Mouse (Mus musculus) cerebellum, adult 8-10 months (tissue): ENCODE data around the gene Pla2g6.

Source experiments
- DNase-seq: peaks from one replicate; pipeline ENCODE4 v3.0.0; 2022

The Pla2g6 gene

GRCm38 (mm10) chr15:79328058-79328938 is at the start of gene Pla2g6:
Gene Pla2g6 (minus strand): TSS chr15:79328390.
- peak; percentile 97 for DNase-seq

DNA sequence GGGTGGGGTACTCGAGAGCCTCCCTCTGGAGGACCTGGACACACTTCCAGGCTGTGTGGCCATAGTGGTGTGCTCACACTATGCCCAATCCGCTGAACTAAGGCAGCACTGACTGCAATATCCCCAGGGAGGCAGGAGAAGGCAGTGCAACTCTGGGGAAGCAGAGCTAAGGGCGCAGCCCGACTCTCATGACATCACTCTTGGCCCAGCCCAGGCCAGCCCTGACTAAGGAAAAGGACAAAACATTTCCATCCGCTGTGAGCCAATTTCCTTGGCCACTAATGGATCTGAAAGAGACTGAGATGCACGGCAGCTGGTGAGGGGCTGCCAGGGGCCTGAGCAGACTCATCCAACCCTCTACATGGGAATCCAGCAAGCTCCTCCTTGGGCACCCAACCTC is 49.5 kb upstream of the Pla2g6 start:
- DNase-seq: no peak

GRCm38 (mm10) chr15:79374760-79375159 is 46.6 kb upstream of the Pla2g6 start:
- no peak for DNase-seq

DNA sequence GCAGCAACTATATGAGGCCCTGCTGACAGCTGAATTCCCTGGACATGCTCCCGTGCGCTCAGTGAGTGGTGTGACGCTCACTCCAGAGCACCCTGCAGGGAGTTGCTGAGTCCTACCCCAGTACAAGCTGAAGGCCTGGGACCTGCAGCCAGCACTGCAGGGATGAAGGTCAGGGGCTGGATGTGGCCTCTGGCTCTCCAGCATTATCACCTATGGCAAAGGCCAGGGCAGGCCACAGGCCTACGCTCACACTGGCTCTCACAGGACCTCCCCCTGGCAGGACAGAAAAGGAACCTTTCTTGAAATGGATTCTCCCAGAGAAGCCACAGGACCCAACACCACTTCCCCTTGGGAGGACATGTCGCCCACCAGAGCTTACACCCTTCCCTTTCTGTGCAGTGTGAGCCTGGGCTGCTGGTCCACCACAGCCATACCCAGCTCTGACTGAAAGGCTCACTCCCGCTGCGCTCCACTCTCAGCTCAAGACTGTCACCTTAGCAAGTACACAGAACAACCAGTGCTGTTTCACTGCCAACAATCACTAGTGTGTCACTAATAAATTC is 42.2 kb upstream of the Pla2g6 start:
- no peak for DNase-seq

DNA sequence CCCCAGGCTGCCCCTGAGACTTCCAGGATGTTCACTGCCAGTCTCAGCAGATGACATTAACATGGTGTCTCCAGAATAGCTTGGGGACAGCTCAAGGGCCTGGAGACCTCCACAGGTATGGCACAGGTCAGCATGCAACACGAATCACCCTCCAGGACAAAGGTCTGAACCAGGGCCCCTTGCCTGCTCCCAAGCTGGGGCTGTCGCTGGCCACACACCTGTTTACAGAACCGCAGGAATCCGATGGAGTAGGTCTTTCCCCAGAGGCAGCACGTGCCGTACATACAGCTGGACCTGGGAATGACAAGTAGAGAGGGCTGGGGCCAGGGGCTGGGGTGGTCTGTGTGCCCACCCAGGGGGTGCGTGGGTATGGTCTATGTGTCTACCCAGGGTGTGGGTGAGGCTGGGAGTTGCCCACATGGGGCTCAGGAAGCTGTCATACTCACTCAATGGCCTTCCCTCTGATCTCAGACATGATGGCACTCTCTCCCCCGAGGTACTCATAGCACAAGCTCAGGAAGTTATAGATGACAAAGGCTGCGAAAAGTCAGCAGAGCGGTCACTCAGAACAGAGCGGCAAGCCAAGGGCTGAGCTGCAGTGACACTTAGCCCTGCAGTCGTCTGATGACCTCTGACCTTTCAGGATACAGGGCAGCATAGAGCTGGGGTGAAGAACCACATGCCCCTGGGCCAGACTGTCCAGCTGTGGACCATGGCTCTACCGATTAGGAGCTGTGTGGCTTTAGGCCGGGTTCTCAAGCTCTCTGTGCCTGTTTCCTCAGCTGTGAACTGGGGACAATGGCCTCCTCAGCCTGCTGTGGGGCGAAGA is 41.5 kb upstream of the Pla2g6 start:
- DNase-seq: no peak

DNA sequence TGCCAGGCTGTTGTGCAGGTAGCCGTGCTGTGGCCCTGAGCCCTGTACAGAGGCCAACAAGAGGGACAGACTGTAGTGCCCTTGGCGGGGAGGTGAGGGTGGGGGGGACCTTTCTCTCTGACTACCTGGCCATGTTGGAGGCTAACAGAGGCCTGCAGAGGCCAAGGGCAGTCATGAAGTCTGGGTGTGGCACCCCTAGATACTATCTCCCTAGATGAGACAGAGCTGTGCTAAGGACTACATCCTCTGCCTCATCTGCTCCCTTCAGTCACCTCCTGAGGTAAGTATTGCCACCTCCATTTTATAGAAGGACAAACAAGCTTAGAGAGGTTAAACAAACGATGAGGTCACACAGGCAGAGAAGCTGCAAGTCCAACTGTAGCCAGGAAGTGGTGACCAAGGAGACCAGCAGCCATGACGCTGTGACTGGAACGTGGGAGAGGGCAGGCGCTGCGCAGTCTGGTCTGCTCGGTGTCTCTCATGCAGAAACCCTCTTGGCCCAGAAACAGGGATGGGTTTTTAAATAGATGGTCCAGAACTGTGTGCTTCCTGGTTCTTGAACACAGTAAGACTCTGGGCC is 40.8 kb upstream of the Pla2g6 start:
- DNase-seq: no peak

DNA sequence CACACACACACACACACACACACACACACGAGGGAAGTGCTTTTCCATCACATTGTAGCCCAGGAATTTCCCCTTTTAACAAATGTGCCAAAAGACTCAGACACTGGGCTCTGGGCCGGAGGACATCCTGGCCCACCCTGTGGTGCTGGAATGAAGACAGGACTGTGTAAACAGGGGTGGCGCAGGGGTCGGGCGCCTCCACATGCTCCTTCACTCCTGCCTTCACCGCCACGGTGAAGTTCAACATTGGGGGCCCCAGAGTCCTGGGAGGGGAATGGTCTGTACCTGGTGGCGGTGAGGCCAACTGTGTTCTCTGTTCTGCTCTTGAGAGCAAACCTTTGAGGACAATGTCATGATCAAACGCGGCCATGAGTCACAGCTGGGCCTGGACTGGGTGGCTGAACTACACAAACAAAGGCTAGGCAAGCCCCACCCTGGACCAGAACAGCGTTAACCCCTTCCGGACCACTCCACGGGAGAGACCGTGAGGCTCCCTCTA is 40.2 kb upstream of the Pla2g6 start:
- no peak for DNase-seq

DNA sequence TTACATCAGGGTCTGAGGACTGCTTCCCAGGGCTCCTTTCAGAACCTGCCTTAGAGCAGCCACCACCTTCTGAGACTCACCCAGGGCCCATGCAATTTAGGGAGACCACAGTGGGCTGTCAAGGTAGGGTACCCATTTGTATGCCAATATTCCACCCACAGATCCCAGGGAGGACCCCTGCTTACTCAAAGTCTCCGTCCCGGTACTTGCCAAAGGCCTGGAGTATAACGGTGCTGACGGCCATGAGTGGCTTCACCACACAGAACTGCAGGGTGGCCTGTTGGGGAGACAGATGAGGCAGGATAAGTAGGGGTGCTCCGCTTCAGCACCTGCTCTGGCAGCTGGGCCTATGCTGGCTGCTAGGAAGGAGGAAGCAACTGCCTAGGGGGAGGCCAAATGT is 38.2 kb upstream of the Pla2g6 start:
- DNase-seq: no peak

DNA sequence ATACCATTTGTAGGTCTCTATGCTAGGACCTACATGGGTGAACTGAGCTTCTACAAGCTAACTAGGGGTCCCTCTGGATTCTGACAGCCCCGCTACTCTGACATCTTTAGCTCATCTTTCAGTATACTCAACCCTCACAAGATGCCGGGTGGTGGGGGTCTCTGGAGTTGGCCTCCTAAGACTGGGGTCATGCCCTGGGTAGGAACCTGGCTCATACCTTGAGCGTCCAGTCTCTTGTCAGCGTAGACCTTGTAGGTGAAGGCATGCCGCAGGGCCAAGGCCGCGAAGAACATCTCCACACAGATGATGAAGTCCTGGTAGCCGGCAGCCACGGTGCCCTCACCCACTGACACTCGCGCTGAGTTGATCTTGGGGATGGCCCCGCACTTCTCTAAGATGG is 36.9 kb upstream of the Pla2g6 start:
- DNase-seq: no peak

DNA sequence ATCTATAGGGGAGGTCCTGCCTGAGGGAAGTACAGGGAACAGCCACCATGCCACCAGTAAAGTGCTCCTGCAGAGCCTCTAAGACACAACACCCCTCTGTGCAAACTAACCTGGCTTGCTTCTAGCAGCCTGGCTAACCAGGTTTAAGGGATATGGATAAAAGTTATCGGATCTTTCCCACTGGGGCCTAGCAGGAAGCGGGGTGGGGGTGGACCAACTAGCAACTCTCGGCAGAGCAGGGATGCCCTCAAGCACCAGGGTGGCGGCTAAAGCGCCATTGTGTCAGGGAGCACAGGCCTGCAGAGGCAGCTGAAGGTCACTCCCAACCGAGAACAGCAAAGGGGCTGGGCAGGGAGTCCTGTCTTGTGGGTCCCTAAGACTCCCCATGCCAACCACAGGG is 35.9 kb upstream of the Pla2g6 start:
- no peak for DNase-seq

- no peak for DNase-seq
These were observed 32.8 kb upstream of the Pla2g6 start for GRCm38 (mm10) chr15:79361023-79361422.

DNA sequence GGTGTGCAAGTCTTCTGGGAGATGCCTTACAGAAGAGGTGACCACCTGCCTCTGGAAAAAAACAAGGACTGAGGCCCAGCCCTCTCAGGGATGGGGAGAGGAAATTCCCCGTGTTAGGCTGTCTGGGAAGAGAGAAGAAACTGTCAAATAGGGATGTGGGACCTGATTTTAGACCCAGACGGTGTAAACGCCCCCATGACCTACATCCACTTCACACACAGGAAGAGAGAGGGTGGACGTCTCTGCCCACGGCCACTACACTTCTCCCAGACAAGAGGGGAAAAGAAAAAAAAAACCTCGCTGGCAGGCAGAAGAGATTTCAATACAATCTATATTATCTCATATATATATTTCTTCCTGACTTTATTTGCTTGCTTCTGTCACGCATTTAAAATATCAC is 32.2 kb upstream of the Pla2g6 start:
- no peak for DNase-seq

DNA sequence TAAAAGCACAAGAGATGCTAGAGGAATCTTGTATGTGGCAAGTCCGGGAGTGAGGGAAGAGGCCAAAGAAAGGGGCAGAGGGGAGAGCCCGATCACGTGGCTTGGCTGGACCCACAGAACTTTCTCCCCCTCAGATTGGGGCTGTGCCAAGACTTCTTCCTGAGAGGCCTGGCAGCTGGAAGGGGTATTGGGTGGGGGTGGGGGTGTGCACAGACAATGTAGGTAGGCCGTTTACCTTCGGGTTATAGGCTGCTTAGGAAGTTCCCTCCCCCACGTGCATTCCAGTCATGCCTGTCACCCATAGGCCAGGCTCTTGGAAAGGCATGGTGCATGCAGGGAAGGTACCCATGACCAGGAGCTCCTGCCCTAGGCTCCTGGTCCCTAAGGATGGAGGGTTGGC is 31.8 kb upstream of the Pla2g6 start:
- no peak for DNase-seq

DNA sequence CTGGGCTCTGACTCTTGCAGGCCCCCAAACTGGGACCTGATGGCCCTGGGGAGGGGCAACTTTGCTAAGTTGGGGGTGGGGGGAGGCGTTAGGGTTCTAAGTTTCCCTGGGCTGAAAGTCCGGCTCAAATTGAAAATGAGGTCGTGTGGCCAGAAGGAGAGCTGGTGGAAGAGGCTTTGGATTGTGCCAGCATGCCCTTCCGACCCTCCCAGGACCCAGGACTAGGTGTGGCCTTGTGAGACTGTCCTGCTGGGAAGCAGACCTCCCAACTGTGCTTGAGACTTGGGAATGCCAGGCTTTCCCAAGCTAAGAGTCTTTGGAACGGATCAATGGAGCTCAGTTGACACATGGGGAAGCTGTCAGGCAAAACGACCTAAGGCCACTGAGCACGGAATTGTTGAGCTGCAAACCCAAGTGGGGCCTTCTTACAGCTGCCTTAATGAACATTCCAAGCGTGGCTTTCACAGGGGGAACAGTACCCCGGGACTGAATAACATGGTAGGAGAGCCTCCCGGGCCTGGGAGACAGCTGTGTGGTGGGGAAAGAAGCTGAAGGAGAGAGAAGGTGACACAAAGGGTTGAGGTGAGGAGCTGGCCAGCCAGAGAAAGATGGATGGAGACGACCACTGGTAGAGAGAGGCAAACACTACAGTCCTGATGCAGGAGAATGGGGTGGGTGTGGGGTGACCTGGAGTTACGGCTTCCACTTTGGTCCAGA is 29.9 kb upstream of the Pla2g6 start:
- no peak for DNase-seq

DNA sequence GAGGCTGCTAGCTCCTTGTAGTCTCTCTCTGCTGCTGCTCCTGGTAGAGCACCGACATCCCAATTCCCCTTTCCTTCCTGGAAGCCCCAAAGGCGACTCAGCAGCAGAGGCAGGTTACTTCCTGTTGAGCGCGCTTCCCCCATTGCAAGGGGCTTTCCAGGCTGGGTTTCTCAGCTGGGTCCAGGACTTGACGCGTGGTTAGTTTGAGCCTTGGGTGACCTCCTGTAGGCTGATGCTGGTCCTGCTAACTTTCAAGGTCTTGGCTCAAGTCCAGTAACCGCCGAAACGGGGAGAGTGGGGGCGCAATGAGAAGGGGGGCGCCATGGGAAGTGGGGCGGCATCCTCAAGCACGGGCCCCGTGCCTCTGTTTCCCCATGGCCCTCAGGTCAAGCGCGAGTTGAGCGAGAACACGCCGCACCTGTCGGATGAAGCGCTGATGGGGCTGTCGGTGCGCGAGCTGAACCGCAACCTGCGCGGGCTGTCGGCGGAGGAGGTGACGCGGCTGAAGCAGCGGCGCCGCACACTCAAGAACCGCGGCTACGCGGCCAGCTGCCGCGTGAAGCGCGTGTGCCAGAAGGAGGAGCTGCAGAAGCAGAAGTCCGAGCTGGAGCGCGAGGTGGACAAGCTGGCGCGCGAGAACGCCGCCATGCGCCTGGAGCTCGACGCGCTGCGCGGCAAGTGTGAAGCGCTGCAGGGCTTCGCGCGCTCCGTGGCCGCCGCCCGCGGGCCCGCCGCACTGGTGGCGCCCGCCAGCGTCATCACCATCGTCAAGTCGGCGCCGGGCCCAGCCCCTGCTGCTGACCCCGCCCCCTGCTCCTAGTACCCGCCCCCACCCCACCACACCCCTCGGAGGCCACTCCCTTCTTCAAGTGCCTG is 29.1 kb upstream of the Pla2g6 start:
- DNase-seq: no peak

DNA sequence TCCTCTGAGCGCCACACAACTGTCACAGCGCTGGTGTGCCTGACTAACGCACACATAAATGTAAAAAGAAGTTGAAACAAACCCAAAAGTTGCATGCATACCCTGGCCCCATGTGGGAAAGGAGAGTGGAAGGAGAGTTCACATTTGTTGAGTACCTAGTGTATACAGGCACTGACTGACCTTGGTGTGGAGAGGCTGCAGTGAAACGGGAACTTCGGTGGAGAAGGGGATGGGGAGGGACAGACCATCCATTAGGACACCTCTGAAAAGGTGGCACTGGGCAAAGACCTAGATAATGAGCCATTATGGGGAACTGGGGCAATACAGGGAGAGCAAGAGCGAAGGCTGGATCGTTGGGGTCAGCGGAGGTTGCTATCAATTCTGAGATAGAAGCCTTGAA is 28.3 kb upstream of the Pla2g6 start:
- no peak for DNase-seq

DNA sequence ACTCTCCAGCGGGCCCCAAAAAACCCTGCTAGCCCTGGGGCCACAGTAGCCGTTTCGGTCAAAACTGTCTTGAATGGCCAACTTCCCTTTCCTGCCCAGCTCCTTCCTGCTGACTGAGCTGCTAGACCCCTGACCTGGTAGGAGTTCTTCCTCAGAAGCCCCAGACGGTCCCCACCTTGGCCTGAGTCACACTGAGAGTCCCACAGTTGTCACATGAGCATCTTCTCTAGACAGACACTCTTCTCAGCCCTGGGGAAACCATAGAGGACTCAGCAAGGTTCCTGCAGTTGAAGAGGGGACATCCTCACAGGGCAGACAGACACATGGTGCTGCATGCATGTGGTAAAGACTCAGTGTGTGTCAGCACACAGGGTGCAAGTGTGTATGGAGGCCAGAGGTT is 26.4 kb upstream of the Pla2g6 start:
- no peak for DNase-seq

DNA sequence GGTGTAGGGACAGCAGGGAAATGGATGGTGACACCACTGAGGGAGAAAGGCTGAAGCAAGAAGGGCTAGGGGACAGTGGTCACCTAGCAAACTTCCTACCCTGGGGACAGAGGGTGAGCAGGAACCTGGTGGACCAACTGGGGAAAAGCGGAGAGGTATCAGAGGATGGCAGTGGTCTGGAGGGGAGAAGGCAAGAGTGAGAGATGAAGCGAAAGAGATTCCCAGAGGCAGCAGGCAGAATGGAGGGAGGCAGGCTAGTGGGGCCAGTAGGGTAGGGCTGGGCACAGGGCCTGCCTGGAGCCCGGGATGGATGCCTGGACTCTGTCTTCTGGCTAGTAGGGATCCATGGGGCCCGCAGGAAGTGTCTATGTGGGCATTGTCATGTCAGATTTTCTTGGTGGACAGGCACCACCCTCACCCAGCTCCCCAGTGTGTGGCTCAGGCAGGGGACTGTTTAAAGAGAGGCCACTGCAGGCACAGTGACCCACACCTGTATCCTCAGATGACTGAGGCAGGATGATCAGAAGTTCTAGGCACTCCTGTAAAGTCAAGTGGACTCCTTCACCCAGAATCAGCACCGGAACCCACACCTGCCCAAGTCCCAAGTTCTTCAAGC is 25.6 kb upstream of the Pla2g6 start:
- DNase-seq: no peak

DNA sequence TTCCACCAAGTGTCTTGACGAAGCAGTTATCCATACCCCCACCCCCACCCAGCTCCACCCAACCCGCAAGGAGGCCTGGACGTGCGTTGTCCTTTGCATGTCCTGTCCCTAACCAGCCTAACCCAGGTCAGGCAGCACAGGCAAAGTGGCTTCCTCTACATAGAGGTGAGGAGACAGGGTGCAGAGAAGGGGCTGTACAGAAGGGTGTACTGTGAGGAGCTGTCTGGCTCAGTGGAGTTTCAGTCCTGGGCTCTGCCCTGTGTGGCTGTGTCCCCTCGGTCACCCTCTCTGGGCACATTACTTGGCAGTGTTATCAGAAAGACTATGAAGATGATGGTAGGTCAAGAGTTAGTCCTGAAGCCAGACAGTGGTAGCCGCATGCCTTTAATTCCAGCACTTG is 24.3 kb upstream of the Pla2g6 start:
- DNase-seq: no peak

DNA sequence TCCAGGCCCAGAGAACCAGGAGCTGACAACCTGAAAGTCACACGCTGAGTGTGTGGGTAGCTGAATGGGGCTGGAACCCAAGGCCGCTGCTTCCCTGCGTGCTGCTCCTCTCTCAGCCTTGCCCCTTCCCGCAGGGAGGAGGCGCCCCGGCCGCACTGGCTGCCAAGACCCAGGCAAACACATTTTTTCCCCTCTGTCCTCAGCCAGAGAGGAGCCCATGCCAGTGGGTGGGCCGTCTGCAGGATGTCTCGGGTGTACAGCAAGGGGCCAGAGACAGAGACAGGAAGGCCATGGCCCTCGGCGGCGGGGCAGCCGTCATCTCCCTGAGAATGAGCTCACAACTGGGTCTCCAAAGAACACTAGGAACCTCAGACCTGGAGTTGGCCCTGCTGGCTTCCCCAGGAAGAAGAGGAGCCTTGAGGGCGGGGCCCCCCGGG is 23.2 kb upstream of the Pla2g6 start:
- DNase-seq: no peak

DNA sequence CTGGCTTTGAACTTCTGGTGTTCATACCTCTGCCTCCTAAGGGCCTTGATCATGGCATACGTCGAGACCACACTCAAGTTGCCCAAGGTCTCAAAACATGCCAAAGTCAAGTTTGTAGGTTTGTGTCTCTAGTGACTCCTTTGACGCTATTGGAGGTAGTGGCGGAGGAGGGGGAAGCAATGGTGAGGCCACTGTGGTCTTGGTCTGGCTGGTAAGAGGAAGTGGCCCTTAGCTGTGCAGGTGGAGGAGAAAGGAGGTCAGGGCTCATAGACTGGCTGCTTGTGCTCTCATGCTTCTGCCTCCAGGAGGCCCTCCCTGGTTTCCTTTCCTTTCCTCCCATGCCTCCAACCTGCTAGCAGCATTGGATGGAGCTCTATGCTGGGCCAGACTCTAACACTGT is 22.7 kb upstream of the Pla2g6 start:
- DNase-seq: no peak
